Mouse (Mus musculus) liver, embryonic 15.5 days (tissue): ENCODE data around the gene Tcp1. TPM values are rescaled to one million over a fixed set of nuclear protein-coding genes. Genes with fewer than 3 reads are reported as not detected.

ENCODE experiments used
- polyA plus RNA-seq: library from polyadenylated mRNA; unstranded; fragments of >200 nt; fragmentation: Nextera tagmentation; extraction: Ambion mirVana; gene quantifications from 2 replicates; pipeline ENCODE4 v1.2.1, GENCODE M21; 2015

The Tcp1 gene
- polyA plus RNA-seq, 1 experiment from 2014 or later, result 211 TPM

Other genes with a start within 250 kb of the Tcp1 start
- gene Slc22a1, start 239.9 kb upstream of the Tcp1 start, polyA plus RNA-seq, result 0.05 TPM in 1 of 2 replicates, not detected in the other
- gene Igf2r, start 146.0 kb upstream of the Tcp1 start, polyA plus RNA-seq, result 13.0 and 15.6 TPM in 2 replicates
- 0.17 and 0.33 TPM in 2 replicates for gene Mas1, start 47.6 kb upstream of the Tcp1 start, polyA plus RNA-seq
- gene Mrgprh, start 39.7 kb upstream of the Tcp1 start, polyA plus RNA-seq, result not detected in 2 replicates
- 0.40 and 0.45 TPM in 2 replicates for gene Pnldc1, start 5.5 kb upstream of the Tcp1 start, polyA plus RNA-seq
- gene Mrpl18, start 644 bp downstream of the Tcp1 start, polyA plus RNA-seq, result 86.0 and 95.2 TPM in 2 replicates
- gene Acat3, start 24.9 kb downstream of the Tcp1 start, polyA plus RNA-seq, result 10.0 and 13.2 TPM in 2 replicates
- 93.7 and 101 TPM in 2 replicates for gene Acat2, start 45.0 kb downstream of the Tcp1 start, polyA plus RNA-seq
- gene Wtap, start 78.5 kb downstream of the Tcp1 start, polyA plus RNA-seq, result 37.1 and 41.9 TPM in 2 replicates
- 113 and 120 TPM in 2 replicates for gene Sod2, start 91.1 kb downstream of the Tcp1 start, polyA plus RNA-seq
- gene Gpr31b, start 136.6 kb downstream of the Tcp1 start, polyA plus RNA-seq, result not detected in 2 replicates
- not detected in 2 replicates for gene Tcp10b, start 145.4 kb downstream of the Tcp1 start, polyA plus RNA-seq
- gene Unc93a, start 216.1 kb downstream of the Tcp1 start, polyA plus RNA-seq, result not detected in 2 replicates